In the genomic region with DNA sequence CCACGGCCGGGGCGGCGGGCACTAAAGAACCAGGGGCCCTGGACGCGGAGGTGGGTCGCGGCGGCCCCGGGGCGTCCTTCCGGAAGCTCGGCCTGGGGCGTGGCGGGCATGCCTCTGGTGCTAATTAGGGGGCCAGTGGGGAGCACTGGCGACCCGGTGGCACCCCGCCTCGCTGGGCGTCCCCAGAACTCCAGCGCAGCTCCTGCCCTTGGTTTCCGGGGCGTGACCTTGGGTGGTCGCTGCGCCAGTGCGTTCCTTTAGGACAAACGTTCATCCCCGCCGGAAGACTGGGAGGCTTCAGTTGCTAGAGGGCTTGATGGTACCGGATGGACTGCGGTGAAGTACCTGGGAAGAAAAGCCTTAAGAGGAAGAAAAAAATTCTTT, we compare ENCODE assay signal across 8 mouse cellular contexts. TPM values are rescaled to one million over a fixed set of nuclear protein-coding genes. Genes with fewer than 3 reads are reported as not detected.
A peak's percentile ranks its signal among the peaks of the same experiment; 100 is the strongest.
DNase-seq lines count a peak whose midpoint lies in the region.

No protein-coding gene starts in this region.

- H3K79me2 ChIP-seq in macrophage (ENCODE audit: inconsistent target) = peaks cover 51% of the 10 kb centered on the region

- H3K9me3 ChIP-seq in heart, embryonic 10.5 days = no peaks in the 10 kb centered on the region; the same call in 1 of the 2 replicates

- peak; percentile 36 for DNase-seq in urinary bladder, adult 2 months (ENCODE audit: low spot score)
- no peak for DNase-seq in urinary bladder, postnatal 10 days (ENCODE audit: low spot score)
- peak; percentile 33 for DNase-seq in c-Kit-positive CD71-positive TER-119-negative erythroid progenitor cells, embryonic 14.5 days (ENCODE audit: low read depth)
- DNase-seq in heart, embryonic 10.5 days (ENCODE audit: low spot score) = peak; percentile 79
- peak; percentile 44 to 70 for DNase-seq in kidney, postnatal 25 days
- peak; percentile 31 for DNase-seq in right cerebral cortex, postnatal 14 days
- DNase-seq in cerebellum, adult 8-10 months = no peak

- H3K27ac ChIP-seq in heart, embryonic 10.5 days = peak overlapping the region; percentile 97
- H3K27ac ChIP-seq in macrophage = peak overlapping the region; percentile 32

- peak overlapping the region; percentile 99 for H3K4me3 ChIP-seq in heart, embryonic 10.5 days
- peak overlapping the region; percentile 57 for H3K4me3 ChIP-seq in macrophage (ENCODE audit: inconsistent target)

- peaks cover 26% of the 10 kb centered on the region for H3K4me1 ChIP-seq in heart, embryonic 10.5 days

- H3K27me3 ChIP-seq in heart, embryonic 10.5 days (ENCODE audit: insufficient read depth, poor library complexity, severe bottlenecking) = no peaks in the 10 kb centered on the region

- WGBS in heart, embryonic 10.5 days = 0% methylated on average over 31 of the region's 31 CpGs
- under 1% methylated on average over 31 of the region's 31 CpGs for WGBS in macrophage (ENCODE audit: missing documents)

- H3K36me3 ChIP-seq in heart, embryonic 10.5 days = peaks cover 24% of the 10 kb centered on the region
- H3K36me3 ChIP-seq in macrophage (ENCODE audit: inconsistent target) = no peaks in the 10 kb centered on the region

RNA-seq across cellular contexts. Expression of gene Maea, which starts 0.7 kb away (rescaled TPM):
- 134 and 160 TPM in 2 replicates for polyA plus RNA-seq in urinary bladder, adult 2 months (2012; rRNA removed)
- polyA plus RNA-seq in heart, embryonic 10.5 days (2016; fragmentation: Nextera tagmentation; extraction: Ambion mirVana) = 140 and 156 TPM in 2 replicates
- 10 to 100 TPM; 15.4 to 82.3 (median 55.9) TPM for total RNA-seq in macrophage (2018; cell fraction: chromatin; rRNA removed)
- 100 to 1,000 TPM in 2 of 26 experiments, 10 to 100 TPM in 24; 61.0 to 101 (median 85.4) TPM for total RNA-seq in macrophage (2018; cell fraction: cytosol; rRNA removed)
- 10 to 100 TPM; 22.2 to 77.4 (median 56.0) TPM for total RNA-seq in macrophage (2018; cell fraction: nucleus; rRNA removed)
- polyA plus RNA-seq in macrophage (2018) = 70.4 to 83.3 TPM (median 82.3 TPM) in 3 replicates

RNA-seq across cellular contexts. Expression of gene Uvssa, which starts 42.4 kb away (rescaled TPM):
- polyA plus RNA-seq in urinary bladder, adult 2 months (2012; rRNA removed) = 10.9 and 11.0 TPM in 2 replicates
- polyA plus RNA-seq in heart, embryonic 10.5 days (2016; fragmentation: Nextera tagmentation; extraction: Ambion mirVana) = 4.2 and 5.1 TPM in 2 replicates
- 10 to 100 TPM in 24 of 26 experiments, 1 to 10 TPM in 2; 6.3 to 72.1 (median 52.0) TPM for total RNA-seq in macrophage (2018; cell fraction: chromatin; rRNA removed)
- total RNA-seq in macrophage (2018; cell fraction: cytosol; rRNA removed) = 1 to 10 TPM; 2.2 to 6.3 (median 4.0) TPM
- total RNA-seq in macrophage (2018; cell fraction: nucleus; rRNA removed) = 10 to 100 TPM in 22 of 26 experiments, 1 to 10 TPM in 4; 6.2 to 44.3 (median 24.5) TPM
- 2.9 to 6.2 TPM (median 6.0 TPM) in 3 replicates for polyA plus RNA-seq in macrophage (2018)

Comparison
In these comparisons a context has a peak if more than half of its experiments do, and no peak if none do; other contexts are left out.
1. DNase-seq: peak in urinary bladder, adult 2 months (single experiment), c-Kit-positive CD71-positive TER-119-negative erythroid progenitor cells, embryonic 14.5 days (single experiment), heart, embryonic 10.5 days (single experiment), kidney, postnatal 25 days (2 of 2) and right cerebral cortex, postnatal 14 days (single experiment); none in urinary bladder, postnatal 10 days (single experiment) and cerebellum, adult 8-10 months (single experiment).